Mouse (Mus musculus): ENCODE measurements around the gene Emc9.
A peak's percentile ranks its signal among the peaks of the same experiment; 100 is the strongest.

Gene Emc9

GRCm38 (mm10) chr14:55584702-55585565 is at the start of gene Emc9:
Gene Emc9 (minus strand): TSS chr14:55585302.
- DNase-seq, result peak; percentile 87

- DNase-seq, result peak; percentile 68
Measured at GRCm38 (mm10) chr14:55629312-55629711, 44.2 kb upstream of the Emc9 start.

- no peak for DNase-seq
Measured at GRCm38 (mm10) chr14:55628077-55628827, 43.1 kb upstream of the Emc9 start.

GRCm38 (mm10) chr14:55618486-55619195 is 33.5 kb upstream of the Emc9 start:
- DNase-seq, result no peak

GRCm38 (mm10) chr14:55617822-55618221 is 32.7 kb upstream of the Emc9 start, which contains the start of gene Rec8:
Gene Rec8 (plus strand): TSS chr14:55618037.
- DNase-seq, result peak; percentile 62

- DNase-seq, result no peak
Measured at GRCm38 (mm10) chr14:55616844-55617243, 31.7 kb upstream of the Emc9 start.

- DNase-seq, result no peak
Measured at GRCm38 (mm10) chr14:55615876-55616275, 30.8 kb upstream of the Emc9 start.

GRCm38 (mm10) chr14:55614565-55615178 is 29.6 kb upstream of the Emc9 start:
- DNase-seq, result no peak

- DNase-seq, result peak; percentile 68
Measured at GRCm38 (mm10) chr14:55613346-55613745, 28.2 kb upstream of the Emc9 start.

- no peak for DNase-seq
Measured at GRCm38 (mm10) chr14:55608339-55608738, 23.2 kb upstream of the Emc9 start.

GRCm38 (mm10) chr14:55605743-55606459 is 20.8 kb upstream of the Emc9 start:
- no peak for DNase-seq

- DNase-seq, result no peak
Measured at GRCm38 (mm10) chr14:55604823-55605222, 19.7 kb upstream of the Emc9 start.

GRCm38 (mm10) chr14:55603633-55604576 is 18.8 kb upstream of the Emc9 start:
- peak; percentile 98 for DNase-seq

- no peak for DNase-seq
Measured at GRCm38 (mm10) chr14:55603271-55603632, 18.1 kb upstream of the Emc9 start, which contains the start of gene Irf9. Gene Irf9 (plus strand): TSS chr14:55603571.

- DNase-seq, result no peak
Measured at GRCm38 (mm10) chr14:55598521-55599390, 13.7 kb upstream of the Emc9 start.

- no peak for DNase-seq
Measured at GRCm38 (mm10) chr14:55596036-55596690, 11.1 kb upstream of the Emc9 start.

GRCm38 (mm10) chr14:55592226-55592625 is 7.1 kb upstream of the Emc9 start:
- DNase-seq, result peak; percentile 49

GRCm38 (mm10) chr14:55591331-55591891 is 6.3 kb upstream of the Emc9 start, which contains the start of gene Rnf31:
Gene Rnf31 (plus strand): TSS chr14:55591708.
- peak; percentile 99 for DNase-seq
